Mouse (Mus musculus): ENCODE measurements at regions not wholly inside any gene's neighbourhood (a gene's known extent, or its start where the extent isn't known, plus 50 kb on each side); places are given as distances from the start of the nearest gene placed in this dataset.

- no peak for DNase-seq (ENCODE audit: extremely low spot score, low spot score)
- no peak overlapping the region for H3K4me3 ChIP-seq
- H3K36me3 ChIP-seq (replicated peaks), result no peaks in the 10 kb centered on the region
- 82% methylated on average over 2 of the region's 2 CpGs for WGBS
- H3K9me3 ChIP-seq, result no peaks in the 10 kb centered on the region
- H3K27me3 ChIP-seq (ENCODE audit: poor library complexity, severe bottlenecking), result no peaks in the 10 kb centered on the region
- no peak overlapping the region for H3K27ac ChIP-seq
- H3K4me1 ChIP-seq, result no peaks in the 10 kb centered on the region
These were observed 164.8 kb downstream of the En1 start for GRCm38 (mm10) chr1:120767054-120767453.

GRCm38 (mm10) chr1:120771269-120771668 is 169.1 kb downstream of the En1 start:
- no peak for DNase-seq (ENCODE audit: extremely low spot score, low spot score)
- no peaks in the 10 kb centered on the region for H3K27me3 ChIP-seq (ENCODE audit: poor library complexity, severe bottlenecking)
- no peak overlapping the region for H3K27ac ChIP-seq
- H3K4me3 ChIP-seq, result no peak overlapping the region
- 87% methylated on average over 2 of the region's 2 CpGs for WGBS
- H3K9me3 ChIP-seq, result no peaks in the 10 kb centered on the region
- no peaks in the 10 kb centered on the region for H3K4me1 ChIP-seq
- no peaks in the 10 kb centered on the region for H3K36me3 ChIP-seq (replicated peaks)

DNA sequence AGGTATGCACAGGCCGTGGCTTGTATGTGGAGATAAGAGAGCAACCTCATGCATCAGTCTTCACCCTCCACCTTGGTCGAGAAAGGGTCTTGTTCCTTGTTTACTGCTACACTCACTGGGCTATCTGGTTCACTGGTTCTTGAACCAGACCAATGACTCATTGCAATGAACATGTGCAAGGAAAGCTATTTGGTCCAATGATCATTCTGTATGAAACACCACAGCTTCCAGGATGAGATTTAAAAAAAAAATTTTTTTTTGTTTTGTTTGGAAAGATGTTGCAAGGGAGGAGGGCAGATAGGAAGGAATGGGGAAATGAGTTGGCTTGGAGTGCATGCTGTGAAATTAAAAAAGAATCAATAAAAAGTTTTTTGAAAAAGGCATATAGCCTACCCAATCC is 174.7 kb downstream of the En1 start:
- H3K4me3 ChIP-seq, result no peak overlapping the region
- H3K27ac ChIP-seq, result no peak overlapping the region
- WGBS, result 79% methylated on average over 2 of the region's 2 CpGs
- H3K4me1 ChIP-seq, result no peaks in the 10 kb centered on the region
- no peak for DNase-seq (ENCODE audit: extremely low spot score, low spot score)
- no peaks in the 10 kb centered on the region for H3K36me3 ChIP-seq (replicated peaks)
- no peaks in the 10 kb centered on the region for H3K27me3 ChIP-seq (ENCODE audit: poor library complexity, severe bottlenecking)
- H3K9me3 ChIP-seq, result no peaks in the 10 kb centered on the region

- 91% methylated on average over 2 of the region's 2 CpGs for WGBS
- H3K4me1 ChIP-seq, result no peaks in the 10 kb centered on the region
- DNase-seq (ENCODE audit: extremely low spot score, low spot score), result no peak
- no peak overlapping the region for H3K27ac ChIP-seq
- H3K4me3 ChIP-seq, result no peak overlapping the region
- no peaks in the 10 kb centered on the region for H3K27me3 ChIP-seq (ENCODE audit: poor library complexity, severe bottlenecking)
- H3K36me3 ChIP-seq (replicated peaks), result no peaks in the 10 kb centered on the region
- H3K9me3 ChIP-seq, result no peaks in the 10 kb centered on the region
These were observed 175.2 kb downstream of the En1 start for GRCm38 (mm10) chr1:120777468-120777867.

DNA sequence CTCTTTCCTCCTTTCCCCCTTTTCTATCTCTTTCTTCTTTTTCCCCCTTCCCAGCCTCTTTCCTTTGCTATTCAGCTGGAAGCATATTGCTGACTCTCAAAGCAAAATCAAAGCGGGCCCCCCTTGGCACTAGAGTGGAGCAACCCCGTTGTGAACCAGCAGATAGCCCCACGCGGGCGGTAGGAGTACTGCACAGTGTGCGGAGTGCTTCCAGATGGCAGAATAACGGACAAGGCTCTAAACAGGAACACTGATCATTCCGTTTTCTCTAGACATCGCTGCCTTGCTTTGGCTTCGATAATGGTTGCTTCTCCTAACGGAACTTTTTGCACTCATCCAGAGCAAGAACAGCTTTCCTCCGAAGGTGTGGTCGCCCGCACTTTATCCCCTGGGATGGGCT is 193.0 kb downstream of the En1 start:
- H3K36me3 ChIP-seq (replicated peaks), result no peaks in the 10 kb centered on the region
- H3K4me1 ChIP-seq, result no peaks in the 10 kb centered on the region
- no peak overlapping the region for H3K27ac ChIP-seq
- 72% methylated on average over 14 of the region's 14 CpGs for WGBS
- no peaks in the 10 kb centered on the region for H3K27me3 ChIP-seq (ENCODE audit: poor library complexity, severe bottlenecking)
- DNase-seq (ENCODE audit: extremely low spot score, low spot score), result no peak
- no peaks in the 10 kb centered on the region for H3K9me3 ChIP-seq
- H3K4me3 ChIP-seq, result no peak overlapping the region

GRCm38 (mm10) chr1:120801248-120801979 is 199.2 kb downstream of the En1 start:
- Histone ChIP-seq H3K4me3 (no peak overlapping the region), H3K36me3 (replicated peaks) (no peaks in the 10 kb centered on the region), H3K9me3 (no peaks in the 10 kb centered on the region), H3K27me3 (ENCODE audit: poor library complexity, severe bottlenecking) (0 out of 2 replicates have a peak, but pooled peaks cover 5% of the 10 kb centered on the region), H3K27ac (no peak overlapping the region), H3K4me1 (peaks cover 15% of the 10 kb centered on the region)
- DNase-seq (ENCODE audit: extremely low spot score, low spot score), result no peak
- WGBS, result 12% methylated on average over 5 of the region's 5 CpGs

GRCm38 (mm10) chr1:120801980-120802364 is 199.8 kb downstream of the En1 start:
- H3K27ac ChIP-seq, result no peak overlapping the region
- no peak overlapping the region for H3K4me3 ChIP-seq
- no peaks in the 10 kb centered on the region for H3K9me3 ChIP-seq
- H3K36me3 ChIP-seq (replicated peaks), result no peaks in the 10 kb centered on the region
- WGBS, result 78% methylated on average over 8 of the region's 8 CpGs
- H3K27me3 ChIP-seq (ENCODE audit: poor library complexity, severe bottlenecking), result 0 out of 2 replicates have a peak, but pooled peaks cover 5% of the 10 kb centered on the region
- peaks cover 15% of the 10 kb centered on the region for H3K4me1 ChIP-seq
- DNase-seq (ENCODE audit: extremely low spot score, low spot score), result no peak

DNA sequence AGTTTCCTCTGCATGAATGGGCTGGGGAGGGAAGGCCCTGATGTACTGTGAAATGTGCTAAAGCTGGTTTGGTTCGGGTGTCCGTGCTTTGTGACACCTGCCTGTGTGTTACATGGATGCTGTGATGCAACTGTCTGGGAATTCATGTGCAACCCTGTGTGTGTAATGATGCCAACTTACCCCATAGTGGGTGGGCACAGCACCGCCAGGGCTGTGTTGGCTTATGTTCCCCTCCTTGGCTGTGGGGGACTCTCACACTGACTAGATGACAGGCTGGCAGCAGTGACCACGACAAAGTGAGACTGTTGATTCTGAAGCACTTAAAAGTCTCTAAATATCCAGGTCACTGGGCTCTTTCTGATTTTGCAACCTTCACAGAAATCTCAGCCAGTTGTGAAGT is 212.2 kb downstream of the En1 start:
- no peaks in the 10 kb centered on the region for H3K4me1 ChIP-seq
- WGBS, result 89% methylated on average over 4 of the region's 4 CpGs
- no peak for DNase-seq (ENCODE audit: extremely low spot score, low spot score)
- no peaks in the 10 kb centered on the region for H3K27me3 ChIP-seq (ENCODE audit: poor library complexity, severe bottlenecking)
- H3K27ac ChIP-seq, result no peak overlapping the region
- no peaks in the 10 kb centered on the region for H3K9me3 ChIP-seq
- H3K36me3 ChIP-seq (replicated peaks), result no peaks in the 10 kb centered on the region
- H3K4me3 ChIP-seq, result no peak overlapping the region

DNA sequence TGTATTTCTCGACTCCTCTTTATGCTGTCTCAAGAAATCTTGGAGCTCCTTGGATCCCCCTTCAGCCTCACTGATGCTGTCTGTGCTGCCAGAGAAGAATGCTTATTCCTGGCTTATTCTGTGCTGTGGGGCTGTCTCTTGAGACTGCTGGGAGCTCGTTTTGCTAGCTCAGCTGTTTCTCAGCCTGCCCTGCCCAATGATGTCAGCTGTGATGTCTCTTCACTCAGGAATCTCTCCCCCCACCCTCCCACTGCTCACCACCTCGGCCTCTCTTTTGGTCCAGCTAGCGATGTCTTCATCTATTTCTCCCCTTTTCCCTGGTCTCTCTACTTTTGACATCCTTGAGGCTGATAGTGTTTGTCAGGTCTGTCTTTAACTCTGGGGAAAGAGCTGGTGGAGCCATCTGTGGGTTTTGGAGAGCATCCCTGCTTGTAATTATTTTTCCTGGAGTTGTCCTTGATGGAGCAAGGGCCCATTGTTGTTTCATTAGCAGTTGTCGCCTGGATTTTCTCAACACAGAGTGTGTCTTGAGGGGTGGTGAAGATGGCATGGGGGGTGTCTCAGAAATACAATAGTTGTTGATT is 214.1 kb downstream of the En1 start:
- H3K4me3 ChIP-seq, result no peak overlapping the region
- no peak for DNase-seq (ENCODE audit: extremely low spot score, low spot score)
- no peak overlapping the region for H3K27ac ChIP-seq
- no peaks in the 10 kb centered on the region for H3K27me3 ChIP-seq (ENCODE audit: poor library complexity, severe bottlenecking)
- no peaks in the 10 kb centered on the region for H3K9me3 ChIP-seq
- H3K36me3 ChIP-seq (replicated peaks), result no peaks in the 10 kb centered on the region
- H3K4me1 ChIP-seq, result no peaks in the 10 kb centered on the region
- whole genome bisulfite sequencing, result 71% methylated on average over 5 of the region's 5 CpGs

DNA sequence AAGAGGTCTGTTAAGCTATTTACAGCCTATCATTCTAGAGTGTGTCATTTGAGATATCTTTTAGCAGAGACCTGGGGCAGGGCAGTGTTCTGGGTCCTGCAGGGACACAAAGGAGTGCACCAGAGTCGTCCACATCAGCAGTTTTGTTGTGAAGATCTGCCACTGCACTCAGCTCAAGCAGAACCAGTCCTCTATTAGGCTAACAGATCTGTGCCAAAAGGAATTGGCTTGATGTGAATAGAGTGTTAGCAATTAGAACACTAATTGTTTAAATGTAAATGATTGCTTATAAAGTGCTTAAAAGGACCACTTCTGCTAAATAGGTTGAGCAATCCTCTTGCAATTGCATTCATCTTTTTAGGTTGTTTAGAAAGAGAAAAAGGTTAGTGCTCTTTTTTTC is 215.3 kb downstream of the En1 start:
- Histone ChIP-seq H3K4me1 (no peaks in the 10 kb centered on the region), H3K9me3 (no peaks in the 10 kb centered on the region), H3K27ac (no peak overlapping the region), H3K4me3 (no peak overlapping the region), H3K36me3 (replicated peaks) (no peaks in the 10 kb centered on the region), H3K27me3 (ENCODE audit: poor library complexity, severe bottlenecking) (no peaks in the 10 kb centered on the region)
- WGBS, result 27% methylated on average over 1 of the region's 1 CpGs
- DNase-seq (ENCODE audit: extremely low spot score, low spot score), result no peak

- 90% methylated on average over 1 of the region's 1 CpGs for WGBS
These were observed 229.8 kb downstream of the En1 start for GRCm38 (mm10) chr1:120831975-120832374.

DNA sequence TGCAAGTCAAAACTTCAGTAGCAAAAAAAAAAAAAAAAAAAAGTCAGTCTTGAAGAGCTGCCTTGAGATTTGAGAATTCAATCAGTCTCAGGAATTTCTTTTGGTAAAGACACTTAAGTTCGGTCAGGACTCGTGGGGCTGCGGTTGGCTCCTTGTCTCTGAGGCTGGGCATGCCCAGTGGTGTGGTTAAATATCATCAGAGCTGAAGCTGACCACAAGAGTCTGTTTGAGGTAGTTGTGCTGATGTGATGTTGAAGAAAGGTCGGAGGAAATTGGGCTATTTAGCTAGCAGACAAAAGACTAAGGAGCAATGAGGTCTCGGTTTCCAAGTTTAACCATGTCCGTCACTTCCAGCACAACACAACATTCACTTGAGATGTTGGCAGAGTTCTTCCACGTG is 240.4 kb downstream of the En1 start:
- Histone ChIP-seq H3K4me3 (no peak overlapping the region), H3K9me3 (no peaks in the 10 kb centered on the region), H3K36me3 (replicated peaks) (no peaks in the 10 kb centered on the region), H3K27ac (no peak overlapping the region), H3K4me1 (no peaks in the 10 kb centered on the region), H3K27me3 (ENCODE audit: poor library complexity, severe bottlenecking) (no peaks in the 10 kb centered on the region)
- DNase-seq (ENCODE audit: extremely low spot score, low spot score), result no peak
- WGBS, result 80% methylated on average over 7 of the region's 7 CpGs

More at GRCm38 (mm10) chr1:120831975-120832374, 229.8 kb downstream of the En1 start:
- H3K4me1 ChIP-seq, result no peaks in the 10 kb centered on the region
- H3K9me3 ChIP-seq, result no peaks in the 10 kb centered on the region
- no peak overlapping the region for H3K4me3 ChIP-seq
- no peaks in the 10 kb centered on the region for H3K27me3 ChIP-seq (ENCODE audit: poor library complexity, severe bottlenecking)
- no peaks in the 10 kb centered on the region for H3K36me3 ChIP-seq (replicated peaks)
- no peak for DNase-seq (ENCODE audit: extremely low spot score, low spot score)
- no peak overlapping the region for H3K27ac ChIP-seq

- Histone ChIP-seq H3K36me3 (replicated peaks) (no peaks in the 10 kb centered on the region), H3K27ac (no peak overlapping the region), H3K4me3 (no peak overlapping the region), H3K4me1 (0 out of 2 replicates have a peak, but pooled peaks cover 4% of the 10 kb centered on the region), H3K27me3 (ENCODE audit: poor library complexity, severe bottlenecking) (no peaks in the 10 kb centered on the region), H3K9me3 (no peaks in the 10 kb centered on the region)
- 76% methylated on average over 2 of the region's 2 CpGs for WGBS
- no peak for DNase-seq (ENCODE audit: extremely low spot score, low spot score)
These were observed 243.9 kb downstream of the En1 start for GRCm38 (mm10) chr1:120846146-120846545.
